Mouse (Mus musculus) cortical plate, adult 2 months (tissue): Measurements from ENCODE around the gene Galnt6. TPM values are rescaled to one million over a fixed set of nuclear protein-coding genes. Genes with fewer than 3 reads are reported as not detected.
A peak's percentile ranks its signal among the peaks of the same experiment; 100 is the strongest.

Source experiments
- H3K27ac ChIP-seq: fragments of 200-500 bp; 2 replicates; pipeline ENCODE4 v1.5.1; 2012; ENCODE audit warnings: low read length, control low read depth, inconsistent platforms; ENCODE audit not compliant: insufficient read depth
- H3K4me1 ChIP-seq: fragments of 200-500 bp; 2 replicates; pipeline ENCODE4 v1.6.1; 2011; ENCODE audit warnings: low read length; ENCODE audit not compliant: control insufficient read depth, insufficient read depth
- H3K4me3 ChIP-seq: fragments of 200-500 bp; 2 replicates; pipeline ENCODE4 v1.5.1; 2011; ENCODE audit warnings: mild to moderate bottlenecking, low read length, control low read depth; ENCODE audit not compliant: insufficient read depth
- CTCF ChIP-seq: fragments of 200-500 bp; IDR thresholded peaks from 2 replicates; pipeline ENCODE4 v1.5.1; 2011; ENCODE audit warnings: mild to moderate bottlenecking, control low read depth, low read length; ENCODE audit not compliant: insufficient read depth; ENCODE audit errors: extremely low read depth
- POLR2A ChIP-seq: fragments of 200-500 bp; IDR thresholded peaks from 2 replicates; pipeline ENCODE4 v1.6.1; 2011; ENCODE audit warnings: mild to moderate bottlenecking, low read length, control low read depth; ENCODE audit not compliant: insufficient read depth; ENCODE audit errors: extremely low read depth
- polyA plus RNA-seq: library from polyadenylated mRNA; depleted of rRNA; stranded (reverse); fragments of >200 nt; gene quantifications from 2 replicates; pipeline ENCODE4 v1.2.3, GENCODE M21; 2012

The Galnt6 gene
- polyA plus RNA-seq, 1 experiment, result 8.2 TPM

- Histone ChIP-seq H3K4me1 (no peaks in the 10 kb centered on the region), H3K4me3 (no peak overlapping the region), H3K27ac (no peak overlapping the region)
- TF ChIP-seq CTCF, result no peak
- no peak for TF ChIP-seq POLR2A
Observed at GRCm38 (mm10) chr15:100722564-100722963, 6.6 kb downstream of the Galnt6 start.

DNA sequence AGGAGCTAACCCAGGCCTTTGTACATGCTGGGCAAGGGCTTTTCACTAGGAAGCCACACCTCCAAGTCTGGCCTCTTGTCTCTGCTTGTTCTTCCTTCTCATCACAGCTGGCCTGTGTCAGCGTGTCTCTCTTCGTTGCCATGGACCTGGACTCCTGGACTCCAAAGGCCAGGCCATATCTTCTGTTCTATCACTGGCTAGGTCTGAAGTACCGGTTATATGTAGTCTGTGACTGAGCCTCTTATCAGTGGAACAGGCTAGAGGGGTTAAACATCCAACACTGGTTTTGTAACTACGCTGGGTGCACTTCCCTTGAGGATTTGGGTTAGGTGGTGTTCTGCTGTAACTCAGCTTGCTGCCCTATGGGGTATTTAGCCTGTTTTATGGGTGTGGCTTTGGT lies 7.2 kb downstream of the Galnt6 start:
- H3K4me3 ChIP-seq, result no peak overlapping the region
- TF ChIP-seq CTCF, result no peak
- H3K27ac ChIP-seq, result no peak overlapping the region
- H3K4me1 ChIP-seq, result no peaks in the 10 kb centered on the region

- Histone ChIP-seq H3K4me3 (no peak overlapping the region), H3K4me1 (no peaks in the 10 kb centered on the region), H3K27ac (no peak overlapping the region)
- TF ChIP-seq CTCF (no peak), POLR2A (no peak)
Observed at GRCm38 (mm10) chr15:100721445-100721844, 7.7 kb downstream of the Galnt6 start.

- H3K4me1 ChIP-seq, result no peaks in the 10 kb centered on the region
- TF ChIP-seq CTCF (no peak), POLR2A (no peak)
- H3K27ac ChIP-seq, result no peak overlapping the region
- H3K4me3 ChIP-seq, result no peak overlapping the region
Observed at GRCm38 (mm10) chr15:100720066-100720465, 9.1 kb downstream of the Galnt6 start.

GRCm38 (mm10) chr15:100719217-100719616 lies 10.0 kb downstream of the Galnt6 start:
- no peak overlapping the region for H3K4me3 ChIP-seq
- no peak overlapping the region for H3K27ac ChIP-seq
- TF ChIP-seq CTCF (no peak), POLR2A (no peak)
- H3K4me1 ChIP-seq, result no peaks in the 10 kb centered on the region

- TF ChIP-seq CTCF, result 0 out of 2 replicates have a peak, but pooled peaks have one; percentile 5
- TF ChIP-seq POLR2A, result no peak
- Histone ChIP-seq H3K4me3 (no peak overlapping the region), H3K4me1 (no peaks in the 10 kb centered on the region), H3K27ac (no peak overlapping the region)
Observed at GRCm38 (mm10) chr15:100718572-100718971, 10.6 kb downstream of the Galnt6 start.

GRCm38 (mm10) chr15:100717933-100718332 lies 11.2 kb downstream of the Galnt6 start:
- no peaks in the 10 kb centered on the region for H3K4me1 ChIP-seq
- no peak for TF ChIP-seq CTCF
- no peak for TF ChIP-seq POLR2A
- H3K27ac ChIP-seq, result no peak overlapping the region
- no peak overlapping the region for H3K4me3 ChIP-seq

- H3K4me3 ChIP-seq, result no peak overlapping the region
- TF ChIP-seq CTCF (no peak), POLR2A (no peak)
- no peak overlapping the region for H3K27ac ChIP-seq
- no peaks in the 10 kb centered on the region for H3K4me1 ChIP-seq
Observed at GRCm38 (mm10) chr15:100715399-100715993, 13.7 kb downstream of the Galnt6 start.

DNA sequence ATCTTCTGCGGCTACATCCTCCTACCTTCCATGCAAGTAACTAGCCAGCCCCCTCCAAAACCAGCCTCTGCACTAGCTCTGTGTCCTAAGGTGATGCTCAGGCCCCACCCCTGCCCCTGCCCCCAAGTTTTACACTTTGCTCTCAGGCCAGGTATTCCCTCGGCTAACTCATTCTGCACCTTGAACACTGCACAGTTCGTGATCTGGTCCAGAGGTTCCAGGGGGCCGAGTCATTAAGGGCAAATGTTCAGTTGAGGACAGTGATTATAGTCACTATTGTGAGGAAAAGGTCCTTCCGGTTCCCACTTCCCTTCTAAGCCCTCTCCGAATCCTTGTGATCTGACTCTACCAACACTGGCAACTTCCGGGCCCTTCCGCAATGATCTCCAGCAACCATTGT lies 14.7 kb downstream of the Galnt6 start:
- TF ChIP-seq POLR2A (no peak), CTCF (no peak)
- Histone ChIP-seq H3K27ac (no peak overlapping the region), H3K4me1 (no peaks in the 10 kb centered on the region), H3K4me3 (no peak overlapping the region)

- TF ChIP-seq CTCF (no peak), POLR2A (no peak)
- H3K4me1 ChIP-seq, result no peaks in the 10 kb centered on the region
Observed at GRCm38 (mm10) chr15:100710838-100711237, 18.3 kb downstream of the Galnt6 start.

DNA sequence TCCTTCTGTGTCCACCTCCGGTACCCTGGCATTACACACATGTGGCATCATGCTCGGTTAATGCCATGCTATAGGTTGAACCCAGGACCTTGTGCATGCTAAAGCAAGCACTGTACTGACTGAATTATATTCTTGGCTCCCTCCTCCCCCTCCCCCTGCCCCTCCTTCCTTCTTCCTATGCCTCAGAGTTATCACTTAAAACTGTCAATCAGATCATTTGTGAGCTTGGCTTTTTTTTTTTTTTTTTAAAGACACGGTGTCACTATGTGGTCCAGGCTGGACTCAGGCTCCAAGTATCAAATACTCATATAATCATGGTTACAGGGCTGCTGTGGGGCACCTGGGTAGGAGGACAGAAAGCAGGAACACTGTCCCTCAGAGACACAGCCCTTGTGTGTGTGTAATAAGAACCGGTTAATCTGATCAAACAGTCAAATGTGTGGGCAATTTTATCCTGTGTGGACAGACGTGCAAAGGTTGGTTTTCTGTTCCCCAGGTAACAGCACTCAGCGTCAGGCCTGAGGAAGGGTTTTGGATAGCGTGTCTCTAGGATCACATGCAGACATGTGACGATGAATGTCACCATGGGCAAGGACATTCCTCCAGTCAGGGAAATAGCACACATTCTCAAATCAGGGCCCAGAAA lies 20.6 kb downstream of the Galnt6 start:
- TF ChIP-seq CTCF (no peak), POLR2A (no peak)
- Histone ChIP-seq H3K4me1 (no peaks in the 10 kb centered on the region), H3K4me3 (no peak overlapping the region)

More at GRCm38 (mm10) chr15:100710838-100711237, 18.3 kb downstream of the Galnt6 start:
- Histone ChIP-seq H3K27ac (no peak overlapping the region), H3K4me3 (no peak overlapping the region)

More for the DNA sequence above, 20.6 kb downstream of the Galnt6 start:
- H3K27ac ChIP-seq, result no peak overlapping the region
